Mouse (Mus musculus) left cerebral cortex, adult 11 months (tissue): ENCODE measurements around the gene Fam81a.

Experiments used
- DNase-seq: peaks from one replicate; pipeline ENCODE4 v3.0.0; 2022; ENCODE audit warnings: low spot score

Fam81a gene

DNA sequence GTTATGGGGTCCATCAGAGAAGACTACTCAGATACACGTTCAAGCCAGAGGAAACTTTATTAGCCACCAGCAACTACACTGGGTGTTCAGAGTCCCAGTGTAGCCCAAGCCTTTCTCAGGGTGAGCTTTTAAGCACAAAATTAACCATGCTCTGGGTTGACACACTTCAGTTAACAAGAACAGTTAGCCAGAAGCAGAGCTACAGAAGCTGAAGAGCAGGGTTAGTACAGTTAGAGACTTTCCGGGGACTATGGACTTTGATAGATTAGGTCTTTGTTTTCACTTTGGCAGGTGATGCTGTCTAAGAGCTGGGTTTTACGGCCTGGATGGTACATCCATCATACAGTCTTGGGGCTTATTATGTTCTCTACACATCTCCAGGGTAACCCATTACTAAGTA lies 89.6 kb downstream of the Fam81a start:
- no peak for DNase-seq

DNA sequence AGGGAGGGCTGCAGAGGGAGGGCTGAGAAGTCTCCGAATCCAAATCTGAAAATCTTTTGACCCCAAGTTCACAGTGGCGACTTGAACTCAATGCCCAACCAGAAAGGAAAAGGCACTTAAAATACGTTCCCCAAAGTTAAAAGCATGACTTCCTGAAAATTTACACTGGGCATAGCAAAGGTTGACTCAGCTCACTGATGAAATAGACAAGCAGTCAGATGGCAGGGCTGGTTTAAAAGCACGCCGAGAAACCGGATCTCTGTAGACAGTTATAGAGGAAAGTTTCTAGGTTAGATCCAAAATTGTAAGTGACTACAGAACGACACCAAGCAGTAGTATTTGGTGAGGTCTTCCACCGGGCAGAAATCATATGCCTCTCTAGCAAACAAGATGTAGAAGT lies 92.5 kb downstream of the Fam81a start:
- no peak for DNase-seq

DNA sequence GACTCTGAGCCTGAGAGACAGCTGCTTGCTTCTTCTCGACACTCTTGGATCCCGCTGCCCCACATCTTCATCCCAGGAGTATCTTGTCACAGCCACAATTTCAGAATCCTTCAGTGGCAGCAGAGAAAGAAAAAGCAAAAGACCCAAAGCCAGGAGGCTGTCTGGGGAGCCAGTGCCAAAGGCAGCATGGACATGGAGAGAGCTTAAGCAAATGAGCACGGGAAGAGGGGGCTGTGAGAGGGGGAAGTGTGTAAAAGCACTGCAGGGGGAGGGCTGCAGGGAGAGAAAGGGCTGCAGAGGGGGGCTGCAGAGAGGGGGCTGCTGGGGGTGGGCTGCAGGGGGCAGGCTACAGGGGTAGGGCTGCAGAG lies 93.0 kb downstream of the Fam81a start:
- no peak for DNase-seq

DNA sequence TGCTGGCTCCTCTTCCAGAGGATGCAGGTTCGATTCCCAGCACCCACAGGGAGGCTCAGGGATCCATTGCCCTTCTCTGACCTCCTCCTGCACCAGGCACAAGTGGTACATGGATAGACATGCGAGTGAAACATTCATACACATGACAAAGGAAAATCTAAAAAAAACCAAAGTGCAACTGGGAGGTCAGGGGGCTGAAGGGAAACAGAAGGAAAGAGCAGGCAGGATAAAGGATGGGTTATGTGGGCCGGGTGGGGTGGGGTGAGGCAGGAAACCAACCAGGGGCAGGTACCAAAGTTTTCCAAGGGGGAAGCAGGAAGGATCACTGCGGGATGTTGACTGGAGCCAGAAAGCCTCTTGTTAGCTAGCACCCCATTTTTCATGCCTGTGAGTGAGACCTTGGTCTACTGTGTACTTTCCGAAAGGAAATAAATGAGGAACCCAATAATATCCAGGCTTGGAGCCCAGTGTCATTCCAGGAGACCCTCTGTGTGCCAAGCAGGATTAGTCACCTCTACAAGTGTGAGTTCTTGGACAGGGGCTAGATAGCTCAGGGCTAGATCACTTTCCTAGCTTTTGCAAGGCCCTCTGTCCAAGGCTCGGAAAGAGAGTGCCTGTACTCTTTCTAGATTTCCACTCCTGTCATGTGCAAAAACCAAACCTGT lies 93.5 kb downstream of the Fam81a start:
- DNase-seq: no peak

DNA sequence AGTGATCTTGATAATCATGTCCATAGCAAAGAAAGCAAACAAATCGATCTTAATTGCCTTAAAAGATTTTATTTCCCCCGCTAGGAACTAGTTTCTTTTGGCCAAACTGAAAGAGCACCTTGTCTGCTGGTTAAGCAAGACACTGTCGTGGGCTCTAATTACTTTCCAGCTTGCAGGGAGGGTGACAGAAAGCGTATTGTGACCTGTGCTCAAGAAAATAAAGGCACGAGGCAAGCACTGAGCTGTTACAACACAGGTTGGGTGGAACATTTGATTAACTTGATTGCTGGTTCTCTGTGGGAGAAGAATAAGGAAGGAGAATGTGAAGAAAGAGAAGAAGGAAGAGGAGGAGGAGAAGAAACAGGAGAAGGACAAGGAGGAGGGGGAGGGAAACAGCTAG lies 94.1 kb downstream of the Fam81a start:
- no peak for DNase-seq

DNA sequence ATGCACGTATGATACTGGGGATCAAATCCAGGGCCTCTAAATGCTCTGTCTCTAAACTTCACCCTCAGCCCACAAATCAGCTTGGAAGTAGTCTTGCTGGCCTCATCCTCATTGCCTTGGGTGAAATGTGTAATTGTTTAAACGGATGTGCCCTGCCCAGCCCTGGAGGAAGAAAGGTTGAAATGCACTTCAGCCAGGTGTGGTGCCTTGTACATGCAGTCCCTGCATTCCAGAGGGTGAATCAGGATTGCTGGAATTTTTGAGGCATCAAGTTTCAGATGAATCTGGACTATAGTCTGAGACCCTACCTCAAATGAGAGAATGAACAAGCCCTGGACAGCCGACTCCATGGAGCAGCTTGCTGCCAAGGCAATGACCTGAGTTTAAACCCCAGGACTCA lies 94.5 kb downstream of the Fam81a start:
- DNase-seq: no peak

DNA sequence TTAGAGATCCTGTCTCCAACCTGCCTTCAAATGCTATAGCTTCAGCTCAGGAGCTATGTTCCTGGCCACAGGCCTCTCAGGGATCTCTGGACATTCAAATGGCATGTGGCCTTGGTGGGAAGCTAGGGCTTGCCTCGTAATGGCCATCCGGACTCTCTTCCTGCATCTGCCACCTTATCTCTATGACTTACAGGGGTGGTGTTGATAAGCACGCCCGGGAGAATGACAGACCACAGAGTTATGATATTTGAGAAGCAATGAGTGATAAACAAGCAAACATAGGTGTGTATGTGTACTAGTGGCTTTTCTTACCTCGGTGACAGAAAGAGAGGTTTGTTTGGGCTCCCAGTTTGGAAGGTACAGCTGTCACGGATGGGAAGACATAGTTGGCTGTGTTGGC lies 96.1 kb downstream of the Fam81a start:
- no peak for DNase-seq

DNA sequence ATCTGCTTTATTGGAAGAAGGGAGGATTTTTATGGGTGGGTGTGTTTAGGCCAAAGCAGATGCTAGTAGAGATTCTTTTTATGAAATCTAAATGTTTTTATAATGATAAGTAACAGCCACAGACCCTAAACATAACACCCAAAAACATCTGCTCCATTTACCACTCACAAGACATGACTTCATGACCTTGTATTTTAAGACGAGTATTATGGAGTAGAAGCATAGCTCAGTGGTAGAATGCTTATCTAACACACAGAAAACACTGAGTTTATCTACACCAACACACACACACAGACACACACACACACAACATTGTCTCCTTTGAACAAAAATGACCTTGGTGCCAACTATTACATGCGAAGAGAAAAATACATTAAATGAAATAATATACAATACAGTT lies 97.5 kb downstream of the Fam81a start:
- no peak for DNase-seq

DNA sequence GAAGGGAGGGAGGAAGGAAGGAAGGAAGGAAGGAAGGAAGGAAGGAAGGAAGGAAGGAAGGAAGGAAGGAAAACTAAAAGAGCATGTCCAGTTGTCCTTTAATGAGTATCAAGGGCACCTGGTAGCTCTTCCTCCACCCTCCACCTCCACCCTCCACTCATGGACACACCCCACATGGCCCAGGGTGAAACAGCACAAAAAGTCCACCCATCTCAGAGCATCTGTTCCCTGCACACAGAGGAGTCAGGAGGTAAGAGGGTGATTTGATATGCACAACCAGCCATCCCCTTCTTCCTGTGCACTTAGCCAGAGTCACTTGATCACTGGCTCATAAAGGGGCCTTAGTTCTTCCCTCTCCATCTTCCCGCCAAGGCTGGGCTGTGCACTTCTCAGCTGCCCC lies 99.4 kb downstream of the Fam81a start:
- DNase-seq: no peak

DNA sequence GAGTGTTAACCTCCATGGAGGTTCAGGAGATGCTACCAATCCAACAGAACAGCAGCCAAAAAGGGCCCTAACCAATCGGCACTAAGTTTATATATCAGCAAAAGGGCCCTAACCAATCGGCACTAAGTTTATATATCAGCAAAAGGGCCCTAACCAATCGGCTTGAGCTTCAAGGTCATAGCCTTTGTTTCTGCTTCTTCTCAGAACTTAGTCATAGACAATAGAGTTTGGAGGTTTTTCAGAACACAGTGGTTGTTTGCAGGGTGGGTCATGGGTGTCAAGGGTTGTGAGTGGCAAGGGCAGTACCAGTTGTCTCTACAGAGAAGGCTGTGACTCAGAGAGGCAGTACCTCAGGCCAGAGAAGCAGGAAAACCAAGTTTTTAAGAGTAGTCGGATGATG lies 100.2 kb downstream of the Fam81a start:
- no peak for DNase-seq

DNA sequence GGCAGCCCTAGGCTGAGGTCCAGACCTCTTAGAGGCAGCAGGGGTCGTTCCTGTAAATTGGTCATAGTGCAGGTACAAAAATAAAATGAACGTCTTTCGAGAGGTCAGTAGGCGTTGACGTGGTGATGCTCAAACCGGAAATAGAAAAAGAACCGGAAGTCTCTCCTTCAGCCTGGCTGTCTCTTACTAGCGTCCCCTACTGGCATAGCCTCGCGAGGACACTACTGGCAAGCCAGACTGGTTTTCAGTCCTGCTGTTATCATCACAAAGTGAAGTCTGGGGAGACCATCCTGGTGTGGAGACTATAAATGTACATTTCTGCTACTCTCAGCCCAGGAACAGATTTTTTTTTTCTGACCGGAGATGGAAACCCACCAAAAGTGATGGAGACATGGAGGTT lies 101.8 kb downstream of the Fam81a start:
- no peak for DNase-seq

DNA sequence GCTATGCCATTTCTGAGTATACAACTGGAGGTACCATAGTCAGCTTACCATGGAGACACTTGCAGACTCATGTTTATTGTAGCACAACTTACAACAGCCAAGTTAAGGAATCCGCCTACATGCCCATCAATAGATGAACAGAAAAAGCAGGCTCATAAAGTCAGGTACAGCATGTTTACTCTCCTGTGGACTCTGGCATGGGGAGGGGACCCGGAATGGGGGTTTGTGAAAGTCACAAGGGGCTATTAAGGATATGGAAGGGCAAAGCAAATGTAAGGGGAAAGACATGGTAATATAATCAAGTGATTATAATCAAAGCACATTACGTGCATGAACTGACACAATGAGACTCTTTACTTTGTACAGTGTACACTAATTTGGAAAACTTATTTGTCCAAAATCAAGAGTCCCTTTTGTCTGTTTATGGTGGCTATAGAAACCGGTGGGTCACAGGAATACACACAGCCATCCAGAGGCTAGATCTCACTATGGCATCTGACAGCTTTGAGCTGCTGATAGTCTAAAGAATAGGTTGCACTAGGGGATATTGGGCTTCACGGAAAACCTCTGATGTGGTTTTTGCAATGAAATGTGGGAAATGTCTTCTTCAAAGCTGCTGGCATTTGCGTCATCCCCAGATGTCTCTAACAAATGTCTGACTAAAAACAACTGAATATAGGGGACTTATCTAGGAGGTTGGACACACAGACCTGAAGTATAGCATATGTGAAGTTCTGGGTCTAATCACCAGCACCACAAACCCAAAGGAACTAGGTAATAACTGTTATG lies 102.6 kb downstream of the Fam81a start:
- DNase-seq: no peak
